Mouse (Mus musculus) activated CD4-positive, CD25-positive, alpha-beta regulatory T cell, adult 4 months (primary cell): Measurements from ENCODE around the gene Rsph9. TPM values are rescaled to one million over a fixed set of nuclear protein-coding genes. Genes with fewer than 3 reads are reported as not detected.

Experiments
- ATAC-seq: one replicate; pipeline ENCODE4 v1.8.0; 2017
- polyA plus RNA-seq, 2 experiments: library from polyadenylated mRNA; unstranded; fragments of 100-300 nt; shearing (Covaris generic); gene quantifications; one replicate each; pipeline ENCODE4 v1.2.1; 2017

Rsph9 gene
- polyA plus RNA-seq, 2 experiments from 2014 or later, result 1.5 TPM

DNA sequence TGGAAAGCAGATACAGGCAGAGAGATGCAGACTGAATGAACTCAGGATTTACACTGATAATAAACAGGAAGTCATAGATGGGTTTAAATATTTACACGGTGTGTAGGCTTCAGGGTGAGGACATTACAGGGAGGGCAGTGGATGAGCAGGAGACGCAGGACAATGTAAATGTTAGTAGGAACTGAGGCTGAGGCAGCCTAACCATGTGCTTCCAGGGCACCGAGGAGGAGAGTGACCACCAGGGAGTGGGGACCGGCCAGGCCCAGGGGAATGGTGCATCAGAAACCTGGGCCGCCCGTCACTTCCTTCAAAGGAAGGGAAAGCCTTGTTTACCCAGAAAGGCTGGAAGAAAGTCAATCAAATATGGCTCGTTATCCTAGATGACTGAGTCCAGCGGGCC, 45.5 kb downstream of the Rsph9 start:
- ATAC-seq, result no peak

DNA sequence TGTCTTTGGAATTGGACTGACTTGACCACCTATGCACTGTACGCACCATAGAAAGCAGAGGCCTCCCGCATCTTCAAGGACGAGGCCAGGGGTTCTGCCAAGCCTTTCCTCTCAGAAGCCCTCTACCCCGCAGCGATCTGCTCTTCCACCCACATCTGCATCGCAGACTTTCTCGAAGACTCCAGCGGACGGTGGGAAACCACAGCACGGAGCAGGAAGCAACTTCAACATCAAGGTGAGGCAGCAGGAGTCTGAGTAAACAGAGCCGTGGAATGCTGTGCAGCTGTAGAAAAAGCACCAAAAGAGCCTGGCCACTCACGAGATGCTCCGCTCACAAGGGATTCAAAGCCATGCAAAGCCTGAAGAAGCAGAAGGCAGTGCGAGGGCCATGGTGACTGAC, 52.1 kb downstream of the Rsph9 start:
- no peak for ATAC-seq

DNA sequence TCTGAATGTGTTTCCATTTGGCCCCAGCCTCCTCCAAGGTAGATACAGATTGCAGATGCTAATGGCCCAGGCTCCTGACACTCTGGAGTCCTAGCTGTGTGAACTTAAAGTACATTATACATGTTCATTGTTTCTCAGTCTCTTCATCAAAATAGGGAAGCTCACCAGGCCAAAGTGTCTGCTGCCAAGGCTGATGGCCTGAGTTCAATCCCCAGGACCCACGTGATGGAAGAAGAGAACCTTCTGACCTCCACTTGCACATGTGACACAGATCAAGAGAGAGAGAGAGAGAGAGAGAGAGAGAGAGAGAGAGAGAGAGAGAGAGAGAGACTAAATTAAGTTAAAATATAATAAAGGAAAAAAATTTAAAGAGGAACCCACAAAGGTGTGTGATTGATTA, 52.7 kb downstream of the Rsph9 start:
- ATAC-seq, result no peak

DNA sequence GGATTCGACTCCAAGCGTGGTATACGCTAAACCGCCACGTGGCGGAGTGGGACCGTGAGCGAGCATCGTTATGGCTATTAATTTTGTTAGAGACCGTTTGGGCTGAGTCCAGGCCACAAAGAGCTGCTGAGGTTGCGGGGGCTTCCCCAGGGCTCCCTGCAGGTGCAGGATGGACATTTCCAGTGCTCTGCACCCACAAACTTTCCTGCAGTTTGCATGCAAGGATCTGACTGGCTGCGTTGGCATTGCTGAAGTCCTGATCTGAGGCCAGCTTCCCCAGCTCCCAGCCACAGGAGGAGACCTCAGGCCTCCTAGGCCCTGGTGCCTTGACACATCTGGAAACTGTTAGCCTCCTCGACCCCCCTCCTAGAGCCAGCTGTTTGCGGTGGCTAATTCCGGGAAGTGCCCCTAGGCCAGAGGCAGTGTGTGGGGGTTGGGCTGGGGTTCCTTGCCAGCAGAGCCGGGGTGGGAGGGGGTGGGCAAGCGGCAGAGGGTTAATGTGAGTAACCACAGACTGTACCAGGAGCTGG, 57.6 kb downstream of the Rsph9 start:
- ATAC-seq, result no peak

DNA sequence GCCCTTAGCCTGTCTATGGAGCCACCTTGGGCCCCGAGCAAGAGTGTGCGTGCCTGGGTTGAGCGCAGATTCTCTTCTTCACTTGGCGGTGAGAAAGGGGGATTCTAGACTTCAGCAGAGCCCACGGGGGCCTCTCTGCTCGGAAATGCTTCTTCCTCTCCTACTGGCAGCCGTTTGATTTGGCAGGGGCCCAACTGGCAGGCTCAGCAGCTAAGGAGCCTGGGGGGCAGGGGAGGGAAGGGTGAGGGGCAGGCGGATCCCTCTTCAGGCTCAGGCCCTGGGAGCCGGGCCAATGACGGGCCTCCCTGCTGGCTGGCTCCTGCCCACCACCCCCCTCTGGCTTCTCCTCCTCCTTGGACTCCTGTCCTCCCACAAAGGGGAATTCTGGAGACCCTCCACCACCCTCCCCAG, 59.9 kb downstream of the Rsph9 start:
- no peak for ATAC-seq

DNA sequence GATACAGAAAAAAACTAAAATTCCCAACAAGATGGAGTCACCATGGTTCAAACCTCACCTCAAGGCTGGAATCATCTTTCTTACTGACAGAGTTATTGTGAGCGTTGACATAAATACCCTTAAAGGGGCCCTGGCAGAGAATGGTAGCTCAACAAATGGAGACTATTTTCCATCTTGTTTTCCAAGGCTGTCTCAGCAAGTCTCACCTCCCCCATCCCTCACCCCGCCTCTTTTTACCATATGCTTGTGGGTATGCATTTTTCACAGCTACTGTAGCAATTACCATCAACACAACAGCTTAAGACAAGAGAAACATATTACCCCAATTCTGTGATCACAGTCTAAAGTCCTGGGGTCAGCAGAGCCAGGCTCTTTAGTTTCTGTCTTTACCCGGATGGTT, 60.6 kb downstream of the Rsph9 start:
- ATAC-seq, result no peak

DNA sequence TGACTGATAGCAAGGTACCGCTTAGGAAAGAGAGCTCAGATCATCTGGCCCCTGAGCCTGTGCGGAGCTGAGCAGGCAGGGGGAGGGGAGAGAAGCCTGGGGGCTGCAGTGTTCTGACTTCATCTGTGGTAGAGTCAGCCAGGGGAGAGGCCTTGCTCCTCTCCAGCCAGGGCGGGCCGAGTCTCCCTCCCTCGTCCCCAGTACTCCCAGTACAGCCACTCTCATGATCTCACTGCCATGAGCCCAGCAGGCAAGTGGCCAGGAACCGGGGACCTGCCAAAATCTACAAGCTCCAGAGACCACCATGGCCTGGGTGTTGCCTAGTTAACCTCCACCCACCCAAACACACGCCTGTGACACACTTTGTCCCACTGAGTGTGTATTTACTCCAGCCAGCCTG, 62.4 kb downstream of the Rsph9 start:
- ATAC-seq, result no peak

DNA sequence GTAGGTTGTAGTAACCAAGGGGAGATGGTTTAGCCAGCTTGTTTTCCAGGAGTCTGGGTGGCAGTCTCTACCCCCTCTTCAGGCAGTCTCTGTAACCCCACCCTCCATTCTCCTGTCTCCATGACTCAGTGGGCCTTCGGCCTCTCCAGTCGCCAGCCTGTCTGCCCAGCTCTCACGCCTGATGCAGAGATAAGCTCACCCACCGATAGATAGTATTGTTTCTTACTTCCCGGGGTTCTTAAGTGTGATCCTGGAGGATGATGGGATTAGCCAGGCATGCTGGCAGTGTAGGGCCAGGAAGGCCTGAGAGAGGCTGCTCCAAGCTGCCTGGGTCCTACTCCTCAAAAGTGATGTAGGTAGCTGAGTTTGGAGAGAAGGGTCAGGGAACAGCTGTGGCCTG, 63.0 kb downstream of the Rsph9 start:
- ATAC-seq, result no peak

DNA sequence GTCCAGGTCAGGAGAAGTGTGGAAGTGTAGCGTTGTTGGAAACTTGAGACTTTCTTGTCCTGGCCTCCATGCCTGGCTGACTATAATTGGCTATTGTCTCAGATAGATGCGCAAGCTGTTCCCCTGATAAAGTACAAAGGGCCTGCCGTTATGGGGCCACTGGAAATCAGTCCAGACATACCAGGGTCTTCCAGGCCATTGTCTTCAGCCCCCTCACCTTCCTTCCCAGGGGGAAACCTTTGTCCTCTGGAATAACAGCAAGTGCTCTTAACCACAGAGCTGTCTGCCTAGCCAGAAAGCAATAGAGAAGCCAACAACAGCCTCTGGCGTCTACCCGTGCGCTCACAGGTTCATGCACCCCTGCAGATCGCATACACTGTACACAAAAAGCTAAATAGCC, 63.6 kb downstream of the Rsph9 start:
- ATAC-seq, result no peak

DNA sequence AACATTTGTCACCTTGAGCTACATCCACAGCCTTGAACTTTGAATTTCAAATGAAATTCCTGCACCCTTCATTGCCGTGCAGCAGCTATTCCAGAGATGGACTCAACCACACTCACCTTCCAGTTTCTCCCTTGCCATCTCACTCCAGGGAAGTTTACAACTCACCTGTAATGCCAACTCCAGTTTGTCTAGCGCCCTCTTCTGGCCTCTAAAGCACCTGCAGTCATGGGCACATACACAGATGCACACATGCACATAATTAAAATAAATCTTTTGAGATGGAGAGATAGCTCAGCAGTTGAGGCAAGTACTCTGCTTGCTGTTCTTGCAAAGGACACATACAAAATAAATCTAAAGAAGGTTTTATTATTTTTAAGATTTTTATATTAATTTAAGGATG, 65.0 kb downstream of the Rsph9 start:
- no peak for ATAC-seq

DNA sequence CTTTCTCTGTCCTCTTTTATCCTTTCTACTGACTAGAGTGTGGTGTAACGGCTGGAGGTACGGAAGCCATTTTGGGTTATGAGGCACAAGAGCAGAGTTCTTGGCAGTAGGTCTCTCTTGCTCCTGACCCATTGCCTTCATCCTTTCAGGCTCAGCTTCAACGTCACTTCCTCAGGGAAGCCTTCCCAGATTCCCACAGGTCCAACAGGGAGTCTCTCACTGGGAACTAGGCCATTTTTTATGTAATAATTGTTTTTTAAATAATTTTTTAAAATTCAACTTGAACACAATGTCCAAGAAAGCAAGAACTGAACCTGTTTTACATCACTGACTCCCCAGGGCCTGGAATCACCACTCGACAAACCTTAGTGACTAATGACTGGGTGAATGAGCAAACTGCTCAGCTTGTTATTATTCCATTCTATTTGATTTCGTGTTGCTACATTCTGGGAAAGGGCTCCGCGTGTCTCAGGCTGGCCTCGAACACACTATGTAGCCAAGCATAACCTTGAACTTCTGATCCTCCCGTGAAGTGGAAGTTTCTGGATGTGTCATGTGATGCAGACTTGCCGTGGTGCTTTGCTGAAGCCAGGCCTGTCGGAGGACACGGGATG, 66.0 kb downstream of the Rsph9 start:
- ATAC-seq, result no peak

DNA sequence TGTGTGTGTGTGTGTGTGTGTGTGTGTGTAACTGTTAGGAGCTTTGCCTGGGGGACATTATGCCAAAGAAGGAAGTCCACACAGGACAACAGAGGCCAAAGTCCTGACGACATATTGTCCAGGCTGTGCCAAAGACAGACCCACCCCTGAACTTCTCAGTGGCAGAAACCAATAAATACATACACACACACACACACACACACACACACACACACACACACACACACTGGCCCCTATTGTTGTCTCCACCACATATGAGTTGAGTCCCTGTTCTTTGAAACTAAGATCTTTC, 67.8 kb downstream of the Rsph9 start:
- ATAC-seq, result no peak

DNA sequence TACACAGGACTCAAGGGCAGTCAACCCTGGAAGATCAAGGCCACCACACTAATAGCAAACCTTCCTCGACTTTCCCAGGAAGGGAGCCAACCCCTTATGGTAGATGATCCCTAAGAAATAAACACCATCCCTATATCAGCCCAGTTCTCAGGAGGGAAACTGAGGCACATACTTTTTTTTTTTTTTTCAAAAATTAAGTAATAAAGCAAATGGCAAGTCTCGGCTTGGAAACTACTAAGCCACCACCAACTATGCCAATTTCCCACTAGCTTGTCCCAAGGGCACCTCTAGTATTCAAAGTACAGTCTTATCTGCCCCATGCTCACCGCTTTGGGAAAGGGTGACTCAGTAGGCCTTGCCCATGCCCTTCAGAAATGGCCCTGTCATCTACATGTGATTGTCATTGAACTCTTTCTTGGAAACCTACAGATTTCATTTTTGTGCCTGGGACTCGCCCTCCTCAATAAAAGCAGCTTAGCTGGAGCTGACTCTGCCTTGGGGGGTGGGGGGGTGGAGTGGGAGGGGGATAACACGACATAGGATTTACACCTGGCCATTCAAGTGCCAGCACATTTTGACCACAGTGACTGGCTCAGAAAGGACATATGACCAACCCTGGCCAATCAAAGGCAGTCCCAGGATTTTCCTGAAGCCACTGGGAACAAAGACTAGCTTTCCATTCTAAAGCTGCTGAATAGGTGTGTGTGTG, 68.3 kb downstream of the Rsph9 start:
- ATAC-seq, result no peak

DNA sequence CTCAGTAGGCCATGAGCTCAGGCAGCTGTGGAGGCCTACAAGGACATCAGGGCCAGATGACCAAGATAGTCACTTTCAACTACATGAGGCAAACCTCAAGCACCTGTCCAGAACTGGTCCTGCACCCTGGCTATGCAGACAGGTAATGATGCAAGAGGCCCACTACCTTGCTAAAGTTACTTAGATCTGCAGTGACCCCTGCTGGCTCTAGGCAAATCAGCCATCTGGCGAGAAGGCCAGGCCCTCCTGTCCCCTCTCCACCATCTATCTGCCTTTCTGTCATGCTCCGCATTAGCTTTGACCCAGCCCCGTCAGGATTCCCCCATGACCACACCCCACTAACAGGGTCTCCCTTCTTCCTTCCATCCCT, 68.9 kb downstream of the Rsph9 start:
- ATAC-seq, result no peak

DNA sequence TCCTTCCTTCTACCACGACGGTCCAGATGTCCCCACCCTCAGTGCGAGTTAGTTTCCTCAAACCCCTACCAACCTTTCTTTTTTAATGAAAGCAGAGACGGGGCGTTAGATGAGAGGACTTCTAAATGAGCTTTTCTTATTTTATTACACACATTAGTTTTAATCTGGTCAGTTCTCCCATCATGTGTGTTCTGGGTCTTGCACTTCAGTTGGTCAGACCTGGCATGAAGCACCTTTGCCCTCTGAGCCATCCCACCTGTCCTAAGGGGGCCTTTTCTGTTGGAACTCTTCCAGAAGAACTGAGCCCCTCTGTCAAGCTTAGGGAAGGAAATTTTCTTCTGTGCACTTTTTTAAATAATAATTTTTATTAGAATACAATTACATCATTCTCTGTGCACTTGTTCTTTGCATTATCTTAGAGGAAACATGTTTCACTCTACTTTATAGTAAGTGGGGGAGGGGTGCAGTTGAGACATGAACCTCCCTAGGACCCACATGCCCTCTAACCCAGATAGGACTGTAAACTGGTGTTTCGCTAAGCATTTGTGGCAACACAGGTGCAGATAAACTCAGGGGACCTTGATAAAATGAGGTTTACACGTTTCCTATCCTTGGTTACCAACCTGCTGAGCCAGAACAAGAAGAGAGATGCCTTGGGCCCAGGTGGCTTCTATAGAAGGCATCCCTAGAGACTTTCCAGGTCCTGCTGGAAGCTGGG, 69.5 kb downstream of the Rsph9 start:
- no peak for ATAC-seq

DNA sequence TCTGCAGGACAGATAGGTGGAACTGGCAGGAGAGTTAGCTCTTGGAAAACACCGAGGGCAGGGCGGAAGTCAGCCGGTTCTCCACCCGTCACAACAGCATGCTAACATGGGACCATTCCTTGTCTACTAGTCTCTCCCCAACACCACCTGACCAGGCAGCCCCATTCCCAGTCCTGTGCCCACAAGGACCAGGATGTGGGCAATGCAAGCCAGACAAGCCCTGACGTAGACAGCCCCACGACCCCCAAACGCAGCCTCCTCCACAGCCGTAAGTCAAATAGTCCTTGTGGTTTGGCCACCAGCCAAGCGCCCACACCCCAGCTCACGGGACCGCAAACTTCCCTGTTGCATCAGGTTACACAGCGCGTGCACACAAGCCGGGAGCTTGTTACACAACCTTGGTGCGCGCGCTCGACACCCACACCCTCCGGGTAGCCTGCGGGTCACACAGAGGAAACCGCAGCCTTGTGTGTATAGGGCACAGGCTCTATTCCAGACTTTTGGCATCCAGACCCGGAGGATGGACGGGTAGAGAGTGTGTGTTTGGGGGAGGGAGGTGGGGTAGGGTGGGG, 70.2 kb downstream of the Rsph9 start:
- peak; percentile 80 for ATAC-seq

Other genes with a start within 250 kb of the Rsph9 start
- not detected for gene Vegfa, start 111.8 kb downstream of the Rsph9 start, polyA plus RNA-seq
- gene Mrps18a, start 33.2 kb downstream of the Rsph9 start, polyA plus RNA-seq, result 100 to 1,000 TPM; 101 to 132 TPM
- gene Mad2l1bp, start 9.3 kb upstream of the Rsph9 start, polyA plus RNA-seq, result 10 to 100 TPM; 59.6 to 59.9 TPM
- gene Gtpbp2, start 16.8 kb upstream of the Rsph9 start, polyA plus RNA-seq, result 10 to 100 TPM; 39.6 to 55.7 TPM
- 1 to 10 TPM; 8.3 to 10.0 TPM for gene Polh, start 58.4 kb upstream of the Rsph9 start, polyA plus RNA-seq
- gene Xpo5, start 58.6 kb upstream of the Rsph9 start, polyA plus RNA-seq, result 10 to 100 TPM; 21.3 to 29.8 TPM
- gene Polr1c, start 103.8 kb upstream of the Rsph9 start, polyA plus RNA-seq, result 100 to 1,000 TPM in 1 of 2 experiments, 10 to 100 TPM in 1; 86.1 to 118 TPM
- gene Yipf3, start 103.9 kb upstream of the Rsph9 start, polyA plus RNA-seq, result 10 to 100 TPM; 56.0 to 56.2 TPM
- under 1 TPM in 1 of 2 experiments, not detected in 1; 0.42 TPM for gene Lrrc73, start 109.3 kb upstream of the Rsph9 start, polyA plus RNA-seq
- gene Tjap1, start 138.8 kb upstream of the Rsph9 start, polyA plus RNA-seq, result 10 to 100 TPM; 22.5 to 24.1 TPM
- gene Dlk2, start 153.2 kb upstream of the Rsph9 start, polyA plus RNA-seq, result not detected
- 1 to 10 TPM; 2.4 to 4.3 TPM for gene Abcc10, start 184.1 kb upstream of the Rsph9 start, polyA plus RNA-seq
- gene Zfp318, start 239.5 kb upstream of the Rsph9 start, polyA plus RNA-seq, result 1 to 10 TPM; 5.4 TPM